Mouse (Mus musculus): ENCODE measurements around the gene Spo11. TPM values are rescaled to one million over a fixed set of nuclear protein-coding genes. Genes with fewer than 3 reads are reported as not detected.
A peak's percentile ranks its signal among the peaks of the same experiment; 100 is the strongest.

Gene Spo11
- polyA plus RNA-seq, 1 experiment from 2014 or later, result 0.02 TPM

GRCm38 (mm10) chr2:173020430-173020829, 42.9 kb downstream of the Spo11 start, which contains the start of gene Rbm38:
TSS of gene Rbm38 (plus strand) at chr2:173020498.
- Histone ChIP-seq H3K4me3 (ENCODE audit: low read depth, low read length) (peak within 1 kb of the TSS; percentile 31), H3K9me3 (ENCODE audit: control insufficient read depth, low read length) (no peaks in the 10 kb centered on the region), H3K27me3 (ENCODE audit: control insufficient read depth, insufficient read depth, low read length) (no peaks in the 10 kb centered on the region), H3K36me3 (ENCODE audit: control insufficient read depth, insufficient read depth, low read length) (peaks cover 2% of the 10 kb centered on the region; the same call in 1 of the 2 replicates), H3K4me2 (replicated peaks; ENCODE audit: low read depth) (peak within 1 kb of the TSS; percentile 71), H3K4me1 (replicated peaks; ENCODE audit: control insufficient read depth, insufficient read depth) (peaks cover 4% of the 10 kb centered on the region), H3K9ac (ENCODE audit: low read length) (peak within 1 kb of the TSS; percentile 38), H3K27ac (replicated peaks) (no peak within 1 kb of the TSS)
- TF ChIP-seq CTCF (IDR thresholded peaks at IDR 0.05; ENCODE audit: low read depth) (no peak), EP300 (optimal IDR thresholded peaks at IDR 0.05) (no peak)
- DNase-seq (ENCODE audit: low spot score) (no peak), ATAC-seq (ENCODE audit: low FRiP score, low TSS enrichment) (no peak)
- 44% methylated on average over 11 of the region's 11 CpGs for WGBS

- peak overlapping the region; percentile 65 for H3K9ac ChIP-seq (ENCODE audit: low read length)
- peaks cover 7% of the 10 kb centered on the region for H3K4me1 ChIP-seq (replicated peaks; ENCODE audit: control insufficient read depth, insufficient read depth)
Measured at GRCm38 (mm10) chr2:173021633-173022055, 44.1 kb downstream of the Spo11 start.

GRCm38 (mm10) chr2:173022056-173022681, 44.7 kb downstream of the Spo11 start:
- TF ChIP-seq EP300 (optimal IDR thresholded peaks at IDR 0.05), result no peak
- no peak for TF ChIP-seq CTCF (IDR thresholded peaks at IDR 0.05; ENCODE audit: low read depth)
- H3K36me3 ChIP-seq (ENCODE audit: control insufficient read depth, insufficient read depth, low read length), result no peaks in the 10 kb centered on the region
- peak overlapping the region; percentile 95 for H3K4me2 ChIP-seq (replicated peaks; ENCODE audit: low read depth)
- WGBS, result under 1% methylated on average over 46 of the region's 51 CpGs
- H3K9me3 ChIP-seq (ENCODE audit: control insufficient read depth, low read length), result no peaks in the 10 kb centered on the region
- H3K4me1 ChIP-seq (replicated peaks; ENCODE audit: control insufficient read depth, insufficient read depth), result peaks cover 10% of the 10 kb centered on the region
- H3K27me3 ChIP-seq (ENCODE audit: control insufficient read depth, insufficient read depth, low read length), result no peaks in the 10 kb centered on the region
- H3K27ac ChIP-seq (replicated peaks), result 0 out of 2 replicates have a peak overlapping the region, but pooled peaks have one; percentile 30
- H3K4me3 ChIP-seq (ENCODE audit: low read depth, low read length), result peak overlapping the region; percentile 72
- DNase-seq (ENCODE audit: low spot score), result peak; percentile 55
- ATAC-seq (ENCODE audit: low FRiP score, low TSS enrichment), result peak; percentile 6; the same call in 1 of the 2 replicates
- H3K9ac ChIP-seq (ENCODE audit: low read length), result peak overlapping the region; percentile 65

More at GRCm38 (mm10) chr2:173021633-173022055, 44.1 kb downstream of the Spo11 start:
- under 1% methylated on average over 49 of the region's 54 CpGs for WGBS
- ATAC-seq (ENCODE audit: low FRiP score, low TSS enrichment) (peak; percentile 70), DNase-seq (ENCODE audit: low spot score) (peak; percentile 92)
- Histone ChIP-seq H3K4me2 (replicated peaks; ENCODE audit: low read depth) (peak overlapping the region; percentile 95), H3K27me3 (ENCODE audit: control insufficient read depth, insufficient read depth, low read length) (no peaks in the 10 kb centered on the region), H3K9me3 (ENCODE audit: control insufficient read depth, low read length) (no peaks in the 10 kb centered on the region), H3K27ac (replicated peaks) (0 out of 2 replicates have a peak overlapping the region, but pooled peaks have one; percentile 30), H3K36me3 (ENCODE audit: control insufficient read depth, insufficient read depth, low read length) (no peaks in the 10 kb centered on the region), H3K4me3 (ENCODE audit: low read depth, low read length) (peak overlapping the region; percentile 72)
- TF ChIP-seq CTCF (IDR thresholded peaks at IDR 0.05; ENCODE audit: low read depth), result no peak
- no peak for TF ChIP-seq EP300 (optimal IDR thresholded peaks at IDR 0.05)

GRCm38 (mm10) chr2:173022813-173023212, 45.3 kb downstream of the Spo11 start:
- Histone ChIP-seq H3K4me2 (replicated peaks; ENCODE audit: low read depth) (peak overlapping the region; percentile 95), H3K9me3 (ENCODE audit: control insufficient read depth, low read length) (no peaks in the 10 kb centered on the region), H3K27me3 (ENCODE audit: control insufficient read depth, insufficient read depth, low read length) (no peaks in the 10 kb centered on the region), H3K4me3 (ENCODE audit: low read depth, low read length) (peak overlapping the region; percentile 72), H3K4me1 (replicated peaks; ENCODE audit: control insufficient read depth, insufficient read depth) (peaks cover 10% of the 10 kb centered on the region), H3K27ac (replicated peaks) (no peak overlapping the region), H3K9ac (ENCODE audit: low read length) (peak overlapping the region; percentile 65), H3K36me3 (ENCODE audit: control insufficient read depth, insufficient read depth, low read length) (no peaks in the 10 kb centered on the region)
- WGBS, result 44% methylated on average over 10 of the region's 10 CpGs
- TF ChIP-seq EP300 (optimal IDR thresholded peaks at IDR 0.05), result no peak
- TF ChIP-seq CTCF (IDR thresholded peaks at IDR 0.05; ENCODE audit: low read depth), result no peak
- DNase-seq (ENCODE audit: low spot score) (no peak), ATAC-seq (ENCODE audit: low FRiP score, low TSS enrichment) (no peak)

GRCm38 (mm10) chr2:173023371-173023851, 45.9 kb downstream of the Spo11 start:
- Histone ChIP-seq H3K27ac (replicated peaks) (no peak overlapping the region), H3K27me3 (ENCODE audit: control insufficient read depth, insufficient read depth, low read length) (no peaks in the 10 kb centered on the region), H3K36me3 (ENCODE audit: control insufficient read depth, insufficient read depth, low read length) (no peaks in the 10 kb centered on the region), H3K4me1 (replicated peaks; ENCODE audit: control insufficient read depth, insufficient read depth) (peaks cover 10% of the 10 kb centered on the region), H3K9me3 (ENCODE audit: control insufficient read depth, low read length) (no peaks in the 10 kb centered on the region), H3K4me2 (replicated peaks; ENCODE audit: low read depth) (peak overlapping the region; percentile 95), H3K4me3 (ENCODE audit: low read depth, low read length) (peak overlapping the region; percentile 72), H3K9ac (ENCODE audit: low read length) (0 out of 2 replicates have a peak overlapping the region, but pooled peaks have one; percentile 18)
- DNase-seq (ENCODE audit: low spot score) (no peak), ATAC-seq (ENCODE audit: low FRiP score, low TSS enrichment) (no peak)
- WGBS, result 59% methylated on average over 7 of the region's 7 CpGs
- no peak for TF ChIP-seq CTCF (IDR thresholded peaks at IDR 0.05; ENCODE audit: low read depth)
- no peak for TF ChIP-seq EP300 (optimal IDR thresholded peaks at IDR 0.05)

GRCm38 (mm10) chr2:173023966-173024365, 46.5 kb downstream of the Spo11 start:
- Histone ChIP-seq H3K9me3 (ENCODE audit: control insufficient read depth, low read length) (no peaks in the 10 kb centered on the region), H3K4me1 (replicated peaks; ENCODE audit: control insufficient read depth, insufficient read depth) (peaks cover 10% of the 10 kb centered on the region), H3K36me3 (ENCODE audit: control insufficient read depth, insufficient read depth, low read length) (no peaks in the 10 kb centered on the region), H3K4me2 (replicated peaks; ENCODE audit: low read depth) (peak overlapping the region; percentile 95), H3K9ac (ENCODE audit: low read length) (no peak overlapping the region; the same call in 1 of the 2 replicates), H3K27me3 (ENCODE audit: control insufficient read depth, insufficient read depth, low read length) (no peaks in the 10 kb centered on the region), H3K27ac (replicated peaks) (0 out of 2 replicates have a peak overlapping the region, but pooled peaks have one; percentile 0), H3K4me3 (ENCODE audit: low read depth, low read length) (peak overlapping the region; percentile 10; the same call in 1 of the 2 replicates)
- ATAC-seq (ENCODE audit: low FRiP score, low TSS enrichment) (peak; percentile 21; the same call in 1 of the 2 replicates), DNase-seq (ENCODE audit: low spot score) (no peak)
- WGBS, result 68% methylated on average over 4 of the region's 4 CpGs
- TF ChIP-seq EP300 (optimal IDR thresholded peaks at IDR 0.05), result no peak
- no peak for TF ChIP-seq CTCF (IDR thresholded peaks at IDR 0.05; ENCODE audit: low read depth)
